Mouse (Mus musculus) heart, postnatal 4 days (tissue): Measurements from ENCODE around the gene Glod4. TPM values are rescaled to one million over a fixed set of nuclear protein-coding genes. Genes with fewer than 3 reads are reported as not detected.

Experiments
- DNase-seq: peaks from one replicate; pipeline ENCODE4 v3.0.0; 2021
- total RNA-seq, 2 experiments: library from RNA; stranded (reverse); gene quantifications; 2 replicates each; pipeline ENCODE4 v1.2.3; 2021

Gene Glod4
- total RNA-seq, 2 experiments from 2014 or later = 54.1 to 57.5 TPM

GRCm38 (mm10) chr11:76081048-76081640, 162.4 kb downstream of the Glod4 start:
- peak; percentile 31 for DNase-seq

DNA sequence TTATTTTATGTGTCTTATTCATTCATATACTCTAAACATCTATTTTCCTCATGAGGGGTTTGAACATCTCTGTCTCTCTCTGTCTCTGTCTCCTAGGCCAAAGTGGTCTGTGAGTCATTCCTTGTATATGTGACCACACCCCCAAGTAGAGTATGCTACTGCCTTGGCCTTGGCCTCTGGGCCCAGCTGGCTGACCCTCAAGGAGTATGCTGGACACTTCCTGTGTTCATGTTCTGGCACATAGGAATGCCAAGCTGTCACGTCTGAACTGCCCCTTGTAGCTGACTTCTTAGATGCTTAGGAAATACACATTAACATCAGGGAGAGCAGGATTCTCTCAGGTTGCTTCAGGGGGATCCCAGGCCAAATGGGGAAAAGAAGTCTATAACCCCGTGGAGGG, 163.2 kb downstream of the Glod4 start:
- no peak for DNase-seq

- DNase-seq = no peak
Measured at GRCm38 (mm10) chr11:76077341-76077740, 166.2 kb downstream of the Glod4 start.

DNA sequence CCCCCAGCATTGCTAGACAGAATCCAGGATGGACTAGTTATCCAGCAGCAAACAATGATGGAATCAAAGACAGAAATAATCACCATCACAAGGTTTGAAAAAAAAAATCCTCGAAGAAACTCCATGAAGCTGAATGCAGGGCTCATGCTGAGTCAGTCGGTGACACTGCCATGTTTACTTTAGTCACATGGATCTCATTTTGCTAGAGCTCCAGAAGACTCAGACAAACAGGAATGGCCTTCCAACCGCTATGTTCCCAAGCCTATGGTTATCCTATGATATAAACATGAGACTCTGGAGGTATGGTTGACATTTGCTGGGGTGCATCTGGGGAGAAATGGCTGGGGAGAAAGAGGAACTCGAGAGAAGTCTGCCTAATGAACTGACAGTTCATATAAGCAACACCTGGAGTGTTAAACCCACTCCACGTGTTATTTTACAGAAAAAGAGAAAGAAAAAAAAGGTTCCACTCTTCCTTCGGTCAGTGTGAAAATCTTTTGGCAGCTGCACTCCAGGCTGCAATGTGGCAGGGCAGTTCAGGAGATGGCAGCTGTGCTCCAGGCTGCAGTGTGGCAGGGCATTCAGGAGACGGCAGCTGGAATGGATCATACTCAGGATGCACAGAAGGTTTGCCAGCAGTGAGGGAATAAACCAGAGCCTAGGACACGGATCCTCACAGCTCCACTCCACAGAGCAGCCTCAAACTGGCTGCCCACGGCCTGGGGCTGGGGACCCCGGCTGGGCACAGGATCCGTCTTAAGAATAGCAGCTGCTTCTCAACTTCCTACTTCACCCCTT, 169.0 kb downstream of the Glod4 start:
- no peak for DNase-seq

Other genes with a start within 250 kb of the Glod4 start
- gene 1700016K19Rik, start 243.8 kb downstream of the Glod4 start, total RNA-seq = not detected
- gene Rflnb, start 215.9 kb downstream of the Glod4 start, total RNA-seq = 10 to 100 TPM; 37.3 to 42.1 TPM
- gene Vps53, start 64.1 kb downstream of the Glod4 start, total RNA-seq = 10 to 100 TPM; 30.8 to 31.4 TPM
- 10 to 100 TPM in 1 of 2 experiments, 1 to 10 TPM in 1; 9.0 to 10.6 TPM for gene Fam57a, start 64.1 kb downstream of the Glod4 start, total RNA-seq
- gene Dbil5, start 26.1 kb downstream of the Glod4 start, total RNA-seq = under 1 TPM in 1 of 2 experiments, not detected in 1; 0.50 TPM
- 1 to 10 TPM; 5.3 to 6.6 TPM for gene Gemin4, start 26.1 kb downstream of the Glod4 start, total RNA-seq
- 10 to 100 TPM; 17.8 to 18.4 TPM for gene Mrm3, start within 50 bp of the Glod4 start, total RNA-seq
- 10 to 100 TPM; 17.2 to 20.5 TPM for gene Nxn, start 155.4 kb upstream of the Glod4 start, total RNA-seq
- 10 to 100 TPM; 38.9 to 48.2 TPM for gene Timm22, start 163.2 kb upstream of the Glod4 start, total RNA-seq